Mouse (Mus musculus): ENCODE measurements around the gene Hspb8. TPM values are rescaled to one million over a fixed set of nuclear protein-coding genes. Genes with fewer than 3 reads are reported as not detected.

The Hspb8 gene
- polyA plus RNA-seq, 1 experiment, result 7.8 TPM

DNA sequence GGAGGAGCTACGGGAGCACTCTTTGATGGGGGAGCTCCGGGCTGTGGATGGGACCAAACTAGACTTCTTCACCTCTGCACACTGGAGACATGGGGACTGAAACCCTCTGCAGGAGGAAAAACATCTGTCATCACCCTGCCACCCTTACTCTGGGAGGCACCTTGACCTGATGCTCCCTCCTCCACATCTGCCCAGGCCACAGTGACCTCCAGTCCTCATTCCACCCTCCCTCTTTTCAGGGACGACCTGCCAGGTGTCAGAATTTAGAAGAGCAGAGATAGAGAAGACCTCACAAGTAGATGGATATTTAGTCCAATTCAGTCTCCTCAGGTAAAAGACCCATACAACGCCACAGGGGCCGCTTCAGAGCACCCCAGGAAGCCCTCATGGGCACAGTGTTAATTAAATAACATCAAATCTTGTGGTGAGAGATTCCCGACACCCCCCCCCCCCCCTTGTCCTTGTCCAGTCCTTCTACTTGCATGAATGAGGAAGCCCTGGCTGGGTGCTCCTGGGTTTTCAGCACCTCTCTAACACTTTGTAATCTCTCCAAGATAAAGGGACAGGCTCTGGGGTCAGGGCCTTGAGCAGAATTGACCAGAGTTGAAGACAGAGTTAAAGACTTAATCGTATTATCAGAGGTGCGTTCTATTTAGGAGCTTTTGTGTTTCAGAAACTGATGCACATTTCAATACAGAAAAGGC, 27.0 kb upstream of the Hspb8 start:
- Histone ChIP-seq H3K36me3 (ENCODE audit: control insufficient read depth, insufficient read depth, low read length) (no peaks in the 10 kb centered on the region), H3K4me1 (ENCODE audit: control insufficient read depth, insufficient read depth, insufficient read length, low read length) (no peaks in the 10 kb centered on the region), H3K27me3 (ENCODE audit: control insufficient read depth, insufficient read depth, low read length) (no peaks in the 10 kb centered on the region), H3K27ac (ENCODE audit: insufficient read depth, low read depth, low read length) (no peak overlapping the region), H3K4me3 (ENCODE audit: low read depth, low read length) (no peak overlapping the region)
- 43% methylated on average over 8 of the region's 8 CpGs for WGBS
- TF ChIP-seq CTCF (IDR thresholded peaks at IDR 0.05; ENCODE audit: extremely low read depth, insufficient read length, insufficient replicate concordance, low read depth, low read length) (no peak), POLR2A (IDR thresholded peaks at IDR 0.05; ENCODE audit: low read depth, low read length) (no peak)

DNA sequence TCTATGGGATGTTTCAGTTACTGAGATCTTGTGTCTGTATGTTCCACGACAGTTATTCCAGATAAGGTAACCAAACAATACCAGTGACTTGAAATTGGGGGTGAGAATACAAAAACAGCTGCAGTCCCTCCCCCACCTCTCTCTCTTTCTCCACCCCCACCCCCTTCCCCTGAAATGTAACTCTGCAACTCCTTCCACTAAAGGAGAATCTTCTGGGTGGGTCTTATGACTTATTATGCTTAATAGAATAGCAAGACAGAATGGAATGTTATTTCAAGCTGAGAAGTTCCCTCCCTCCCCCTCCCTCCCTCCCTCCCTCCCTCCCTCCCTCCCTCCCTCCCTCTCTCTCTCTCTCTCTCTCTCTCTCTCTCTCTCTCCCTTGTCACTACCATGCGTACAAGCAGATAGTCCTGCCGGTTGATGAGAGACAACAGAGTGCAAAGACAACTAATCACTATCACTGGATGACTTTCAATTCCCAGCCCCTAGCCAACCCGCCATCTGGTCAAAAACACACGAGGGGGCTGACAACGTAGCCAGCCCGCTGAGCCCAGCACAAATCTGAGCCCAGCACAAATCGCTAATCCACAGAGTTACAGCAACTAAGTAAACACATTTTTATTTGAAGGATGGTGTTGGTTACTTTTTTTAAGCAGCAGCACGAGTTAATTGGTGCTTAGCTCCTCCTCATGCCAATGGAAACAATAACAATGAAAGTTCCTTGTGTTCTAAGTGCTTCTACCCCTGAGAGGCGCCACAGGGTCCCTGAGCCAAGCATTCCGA, 25.9 kb upstream of the Hspb8 start:
- 2% methylated on average over 10 of the region's 11 CpGs for WGBS
- no peak overlapping the region for H3K27ac ChIP-seq (ENCODE audit: insufficient read depth, low read depth, low read length)
- H3K27me3 ChIP-seq (ENCODE audit: control insufficient read depth, insufficient read depth, low read length), result no peaks in the 10 kb centered on the region
- H3K4me3 ChIP-seq (ENCODE audit: low read depth, low read length), result no peak overlapping the region
- TF ChIP-seq POLR2A (IDR thresholded peaks at IDR 0.05; ENCODE audit: low read depth, low read length) (no peak), CTCF (IDR thresholded peaks at IDR 0.05; ENCODE audit: extremely low read depth, insufficient read length, insufficient replicate concordance, low read depth, low read length) (no peak)
- H3K4me1 ChIP-seq (ENCODE audit: control insufficient read depth, insufficient read depth, insufficient read length, low read length), result no peaks in the 10 kb centered on the region
- H3K36me3 ChIP-seq (ENCODE audit: control insufficient read depth, insufficient read depth, low read length), result no peaks in the 10 kb centered on the region

DNA sequence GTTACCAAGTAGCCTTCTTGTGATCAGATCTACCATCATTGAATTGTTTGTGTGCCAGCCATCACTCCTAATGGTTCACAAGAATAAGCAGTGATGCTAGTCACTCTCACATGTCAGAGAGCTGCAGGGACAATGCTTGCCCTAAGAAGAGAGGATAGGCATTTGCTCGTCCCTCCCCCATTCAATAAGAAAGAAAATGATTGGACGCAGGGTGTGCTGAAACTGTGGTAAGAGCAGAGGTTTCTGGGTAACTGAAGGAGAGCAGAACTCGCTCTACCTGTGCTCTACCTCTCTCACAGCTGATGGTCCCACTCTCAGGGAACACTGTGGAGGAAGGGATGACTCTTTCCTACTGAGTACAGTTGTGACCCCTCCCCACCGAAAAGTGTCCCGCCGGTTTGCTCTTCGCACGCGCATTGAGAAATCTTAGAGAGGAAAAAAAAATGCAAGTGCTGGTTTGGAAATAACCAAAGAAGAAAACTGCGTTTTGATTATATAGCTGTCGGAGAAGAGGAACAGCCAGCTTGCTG, 25.2 kb upstream of the Hspb8 start:
- no peaks in the 10 kb centered on the region for H3K36me3 ChIP-seq (ENCODE audit: control insufficient read depth, insufficient read depth, low read length)
- TF ChIP-seq CTCF (IDR thresholded peaks at IDR 0.05; ENCODE audit: extremely low read depth, insufficient read length, insufficient replicate concordance, low read depth, low read length) (no peak), POLR2A (IDR thresholded peaks at IDR 0.05; ENCODE audit: low read depth, low read length) (no peak)
- no peaks in the 10 kb centered on the region for H3K27me3 ChIP-seq (ENCODE audit: control insufficient read depth, insufficient read depth, low read length)
- 32% methylated on average over 11 of the region's 11 CpGs for WGBS
- no peak overlapping the region for H3K27ac ChIP-seq (ENCODE audit: insufficient read depth, low read depth, low read length)
- no peaks in the 10 kb centered on the region for H3K4me1 ChIP-seq (ENCODE audit: control insufficient read depth, insufficient read depth, insufficient read length, low read length)
- no peak overlapping the region for H3K4me3 ChIP-seq (ENCODE audit: low read depth, low read length)

DNA sequence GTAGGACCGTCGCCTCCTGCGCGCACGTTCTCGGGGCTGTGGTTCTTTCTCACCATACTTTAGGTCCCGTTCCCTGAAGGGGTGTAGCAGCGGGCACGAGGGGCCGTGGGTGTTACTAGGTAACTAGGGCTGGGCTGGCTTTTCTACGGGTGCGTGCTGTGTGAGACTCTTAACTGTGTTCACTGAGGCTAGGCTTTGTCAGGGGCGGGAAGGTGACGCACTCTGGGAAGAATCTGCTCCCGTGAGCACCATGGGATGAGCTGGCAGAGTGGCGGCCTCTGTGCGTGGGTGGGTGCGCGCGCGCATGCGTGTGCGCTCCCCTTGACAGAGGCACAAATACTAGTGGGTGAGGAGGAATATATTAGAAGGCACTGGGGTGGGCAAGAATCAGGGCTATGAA, 23.9 kb upstream of the Hspb8 start:
- Histone ChIP-seq H3K36me3 (ENCODE audit: control insufficient read depth, insufficient read depth, low read length) (no peaks in the 10 kb centered on the region), H3K27me3 (ENCODE audit: control insufficient read depth, insufficient read depth, low read length) (no peaks in the 10 kb centered on the region), H3K4me1 (ENCODE audit: control insufficient read depth, insufficient read depth, insufficient read length, low read length) (no peaks in the 10 kb centered on the region), H3K27ac (ENCODE audit: insufficient read depth, low read depth, low read length) (no peak overlapping the region), H3K4me3 (ENCODE audit: low read depth, low read length) (no peak overlapping the region)
- 47% methylated on average over 23 of the region's 23 CpGs for WGBS
- TF ChIP-seq POLR2A (IDR thresholded peaks at IDR 0.05; ENCODE audit: low read depth, low read length), result no peak
- TF ChIP-seq CTCF (IDR thresholded peaks at IDR 0.05; ENCODE audit: extremely low read depth, insufficient read length, insufficient replicate concordance, low read depth, low read length), result no peak

DNA sequence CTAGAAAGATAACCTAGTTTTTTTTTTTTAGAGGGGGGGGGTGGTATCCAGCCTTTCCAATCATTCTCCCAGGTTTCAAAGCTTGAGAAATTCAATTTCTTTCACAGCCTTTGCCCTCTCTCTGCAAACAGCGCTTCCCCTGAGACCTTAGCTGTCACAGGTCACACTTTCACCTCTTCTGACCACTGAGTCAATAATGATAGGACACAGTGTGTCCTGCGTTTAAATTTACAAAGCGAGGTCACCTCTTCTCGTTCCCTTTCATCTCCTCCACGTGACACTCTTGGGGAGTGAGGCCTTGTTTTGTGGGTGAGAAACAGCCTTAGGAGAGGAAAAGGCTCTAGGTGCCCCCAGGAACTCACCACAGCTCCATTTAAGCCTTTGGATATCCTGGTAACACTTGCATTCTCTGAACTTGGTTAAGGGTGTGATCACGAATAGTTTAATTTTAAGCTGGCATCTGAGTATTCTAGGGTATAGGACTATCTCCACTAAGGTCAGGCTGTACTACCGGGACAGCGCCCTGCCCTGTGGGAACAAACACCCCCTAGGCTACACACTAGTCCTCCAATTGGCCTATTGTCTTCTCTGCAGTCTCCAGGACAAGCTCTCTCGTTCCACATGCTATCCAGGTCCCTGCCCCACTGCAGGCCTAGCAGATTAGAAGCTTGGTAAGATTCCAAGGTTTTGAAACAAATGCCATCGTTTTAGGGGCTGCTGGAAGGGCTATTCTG, 23.1 kb upstream of the Hspb8 start:
- no peaks in the 10 kb centered on the region for H3K27me3 ChIP-seq (ENCODE audit: control insufficient read depth, insufficient read depth, low read length)
- H3K4me3 ChIP-seq (ENCODE audit: low read depth, low read length), result no peak overlapping the region
- no peak overlapping the region for H3K27ac ChIP-seq (ENCODE audit: insufficient read depth, low read depth, low read length)
- no peak for TF ChIP-seq CTCF (IDR thresholded peaks at IDR 0.05; ENCODE audit: extremely low read depth, insufficient read length, insufficient replicate concordance, low read depth, low read length)
- no peak for TF ChIP-seq POLR2A (IDR thresholded peaks at IDR 0.05; ENCODE audit: low read depth, low read length)
- H3K4me1 ChIP-seq (ENCODE audit: control insufficient read depth, insufficient read depth, insufficient read length, low read length), result no peaks in the 10 kb centered on the region
- no peaks in the 10 kb centered on the region for H3K36me3 ChIP-seq (ENCODE audit: control insufficient read depth, insufficient read depth, low read length)
- 46% methylated on average over 10 of the region's 10 CpGs for WGBS

DNA sequence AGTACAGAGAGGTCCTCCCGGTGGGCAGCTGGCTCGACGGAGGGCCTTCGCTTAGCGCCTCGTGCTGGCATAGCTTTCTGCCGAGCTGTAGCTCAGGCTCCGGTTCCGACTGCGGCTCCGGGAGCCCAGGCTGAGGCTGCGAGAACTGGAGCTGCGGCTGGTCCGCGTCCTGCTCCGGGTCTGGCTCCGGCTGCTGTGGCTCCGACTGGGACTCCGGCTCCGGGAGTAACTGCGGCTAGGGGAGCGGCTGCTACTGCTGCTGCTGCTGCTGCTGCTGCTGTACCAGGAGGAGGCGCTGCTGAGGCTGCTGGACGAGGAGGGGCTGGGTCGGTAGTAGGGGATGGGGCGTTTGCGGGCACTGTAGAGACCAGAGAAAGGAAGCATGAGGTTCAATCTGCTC, 21.9 kb upstream of the Hspb8 start:
- Histone ChIP-seq H3K4me3 (ENCODE audit: low read depth, low read length) (no peak overlapping the region), H3K27ac (ENCODE audit: insufficient read depth, low read depth, low read length) (no peak overlapping the region), H3K4me1 (ENCODE audit: control insufficient read depth, insufficient read depth, insufficient read length, low read length) (no peaks in the 10 kb centered on the region), H3K36me3 (ENCODE audit: control insufficient read depth, insufficient read depth, low read length) (no peaks in the 10 kb centered on the region), H3K27me3 (ENCODE audit: control insufficient read depth, insufficient read depth, low read length) (no peaks in the 10 kb centered on the region)
- 52% methylated on average over 27 of the region's 27 CpGs for WGBS
- TF ChIP-seq CTCF (IDR thresholded peaks at IDR 0.05; ENCODE audit: extremely low read depth, insufficient read length, insufficient replicate concordance, low read depth, low read length), result no peak
- TF ChIP-seq POLR2A (IDR thresholded peaks at IDR 0.05; ENCODE audit: low read depth, low read length), result no peak

Data from small intestine, adult 2 months (tissue).